Mouse (Mus musculus) cerebellum, adult 11-12 months (tissue): ENCODE measurements around the gene Zfp326.

Experiments
- DNase-seq: peaks from one replicate; pipeline ENCODE4 v3.0.0; 2022

Zfp326 gene

GRCm38 (mm10) chr5:105867841-105868447, 8.4 kb upstream of the Zfp326 start:
- no peak for DNase-seq

DNA sequence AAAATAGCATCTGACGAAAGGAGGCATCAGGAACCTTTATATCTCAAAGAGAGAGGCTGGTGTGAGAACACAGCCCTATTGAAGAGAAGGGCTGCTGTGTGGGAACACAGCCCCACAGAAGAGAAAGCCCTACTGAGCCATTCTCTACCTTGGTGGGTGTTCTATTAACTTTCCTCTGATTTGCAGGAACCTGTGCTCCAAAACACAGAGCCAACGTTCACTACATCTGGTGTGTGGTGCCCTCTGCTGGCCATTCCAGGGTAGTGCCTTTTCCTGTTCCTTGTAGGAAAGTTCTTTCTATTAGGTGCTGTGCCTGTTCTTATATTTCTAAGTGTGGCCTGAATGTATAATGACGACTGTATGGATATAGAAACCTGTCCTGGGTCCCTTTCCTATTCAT, 7.8 kb upstream of the Zfp326 start:
- peak; percentile 62 for DNase-seq

DNA sequence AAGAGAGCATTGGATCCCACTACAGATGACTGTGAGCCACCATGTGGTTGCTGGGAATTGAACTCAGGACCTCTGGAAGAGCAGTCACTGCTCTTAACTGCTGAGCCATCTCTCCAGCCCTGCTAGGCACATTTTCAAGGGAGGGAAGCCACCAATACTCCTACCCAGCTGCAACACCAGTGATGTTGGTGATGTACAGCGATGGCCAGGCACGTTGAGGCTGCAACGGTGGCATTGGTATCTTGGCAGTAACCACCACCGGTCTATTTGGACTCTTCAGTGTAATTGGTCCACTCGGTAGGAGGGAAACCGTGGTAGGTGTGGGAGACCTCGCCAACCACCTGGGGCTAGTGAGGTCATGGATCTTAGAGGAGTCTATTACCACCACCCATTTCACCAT, 6.6 kb upstream of the Zfp326 start:
- no peak for DNase-seq

- DNase-seq: no peak
Measured at GRCm38 (mm10) chr5:105871140-105871539, 5.2 kb upstream of the Zfp326 start.

DNA sequence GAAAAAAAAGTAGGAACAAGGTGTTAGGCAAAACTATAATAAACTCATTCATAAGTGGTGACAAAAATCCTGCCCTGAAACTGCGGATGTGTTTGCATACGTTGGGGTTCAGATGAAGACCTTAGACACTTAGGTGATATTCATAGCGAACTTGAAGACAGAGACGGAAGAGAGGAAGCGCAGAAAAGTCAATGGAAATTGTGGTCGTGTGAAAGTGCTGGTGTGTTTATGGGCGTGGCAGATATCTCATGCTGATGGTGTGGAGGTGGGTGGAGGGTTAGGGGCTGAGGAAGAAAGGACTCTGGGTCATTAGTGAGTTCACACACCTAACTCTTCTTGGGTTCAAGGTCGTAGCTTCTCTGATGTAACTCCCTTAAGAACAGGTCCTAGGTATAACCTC, 4.2 kb upstream of the Zfp326 start:
- DNase-seq: no peak

GRCm38 (mm10) chr5:105872916-105873315, 3.4 kb upstream of the Zfp326 start:
- DNase-seq: no peak

GRCm38 (mm10) chr5:105873774-105874173, 2.6 kb upstream of the Zfp326 start:
- DNase-seq: no peak

- no peak for DNase-seq
Measured at GRCm38 (mm10) chr5:105874476-105874875, 1.9 kb upstream of the Zfp326 start.

DNA sequence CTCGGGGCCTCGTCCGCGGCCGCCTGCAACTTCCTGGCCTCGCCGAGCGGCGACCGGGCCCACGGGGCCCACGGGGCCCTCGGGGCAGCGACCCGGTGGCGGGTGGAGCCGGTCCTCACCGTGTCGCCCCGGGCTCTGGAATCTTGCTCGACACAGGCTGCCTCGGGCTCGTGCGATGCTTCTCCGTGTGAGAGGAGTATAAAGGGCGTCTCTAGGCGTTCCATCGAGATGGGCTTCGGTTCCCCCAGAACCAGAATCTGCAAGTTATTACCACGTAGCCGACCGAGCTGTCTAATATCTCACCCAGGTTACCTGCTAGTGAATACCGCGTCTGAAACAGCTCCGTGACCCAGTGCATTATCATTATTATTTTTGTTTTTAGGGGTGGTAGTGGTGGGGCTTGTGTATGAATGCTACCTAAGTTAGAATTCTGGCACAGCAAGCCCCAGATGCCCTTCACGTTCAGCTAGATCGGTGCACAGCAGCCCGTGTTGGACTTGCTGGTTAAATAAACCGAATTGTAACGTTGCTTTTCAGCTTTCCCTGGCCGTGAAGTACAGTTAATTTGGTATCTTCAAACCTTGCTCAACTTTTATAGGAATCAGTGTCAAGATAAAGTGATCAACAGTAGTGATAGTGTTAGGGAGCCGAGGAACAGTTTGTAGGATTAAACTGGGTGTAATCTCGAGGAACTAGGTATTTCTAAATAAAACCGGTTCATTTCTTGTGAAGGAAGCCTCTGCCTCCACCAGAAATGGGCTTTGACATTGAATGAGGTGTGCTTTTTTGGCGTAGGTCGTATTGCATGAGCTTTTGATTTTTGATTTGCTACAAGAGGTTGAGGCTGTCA, 785 bp downstream of the Zfp326 start:
- no peak for DNase-seq

DNA sequence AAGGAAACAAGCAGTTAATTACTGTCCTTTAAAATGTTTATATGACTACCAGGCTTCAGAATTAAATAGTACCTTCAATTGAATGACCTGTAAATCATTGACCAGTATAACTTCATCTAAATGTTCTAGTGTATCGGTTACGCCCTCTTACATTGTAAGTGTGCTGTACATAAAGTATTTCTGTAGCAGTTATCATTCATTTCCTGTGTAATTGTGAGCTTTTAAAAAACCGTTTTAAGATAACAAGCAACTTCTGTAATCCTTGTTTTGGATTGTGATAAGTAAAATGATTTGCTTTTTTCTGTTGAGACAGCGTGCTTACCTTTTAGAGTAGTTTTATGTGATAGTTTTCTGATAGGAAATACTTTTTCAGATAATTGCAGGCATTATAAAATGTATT, 11.0 kb downstream of the Zfp326 start:
- no peak for DNase-seq

GRCm38 (mm10) chr5:105898161-105898560, 21.8 kb downstream of the Zfp326 start:
- no peak for DNase-seq

DNA sequence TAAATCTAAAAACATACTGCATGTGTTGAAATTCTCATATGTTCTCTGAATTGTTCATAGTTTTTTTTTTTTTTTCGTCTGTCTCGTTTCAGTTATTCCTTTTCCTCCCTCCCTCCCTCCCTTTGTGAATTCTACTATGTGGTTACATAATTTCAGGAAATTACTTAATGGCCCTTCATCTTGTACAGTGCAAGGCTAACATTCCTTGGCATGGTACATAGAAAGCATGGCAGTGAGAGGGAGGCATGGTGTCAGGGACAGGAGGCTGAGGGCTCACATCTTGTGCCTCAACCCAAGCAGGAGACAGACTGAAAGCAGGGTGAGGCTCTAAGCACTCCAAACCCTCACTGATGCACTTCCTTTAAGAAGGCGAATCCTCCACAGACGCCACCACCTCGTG, 32.8 kb downstream of the Zfp326 start:
- no peak for DNase-seq

- no peak for DNase-seq
Measured at GRCm38 (mm10) chr5:105909671-105910070, 33.3 kb downstream of the Zfp326 start.

- DNase-seq: no peak
Measured at GRCm38 (mm10) chr5:105911498-105911897, 35.1 kb downstream of the Zfp326 start.

DNA sequence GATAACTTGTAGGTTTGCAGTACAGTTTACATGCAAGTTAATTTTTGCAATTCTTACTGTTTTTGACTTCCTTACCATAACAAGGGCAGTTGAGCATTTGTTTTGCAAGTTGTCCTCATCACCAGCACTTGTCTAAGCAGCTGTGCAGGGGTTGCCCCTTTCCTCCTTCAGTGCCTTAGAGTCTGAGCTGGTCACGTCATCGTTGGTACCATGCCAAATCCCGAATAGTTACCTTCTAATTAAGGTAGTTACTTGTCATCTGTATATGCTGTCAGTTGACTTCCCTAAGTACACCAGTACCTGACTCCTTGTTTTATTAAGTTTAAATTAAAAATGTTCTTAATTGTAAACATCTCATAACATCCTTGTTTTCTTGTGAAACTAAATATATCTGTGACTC, 41.0 kb downstream of the Zfp326 start:
- no peak for DNase-seq

DNA sequence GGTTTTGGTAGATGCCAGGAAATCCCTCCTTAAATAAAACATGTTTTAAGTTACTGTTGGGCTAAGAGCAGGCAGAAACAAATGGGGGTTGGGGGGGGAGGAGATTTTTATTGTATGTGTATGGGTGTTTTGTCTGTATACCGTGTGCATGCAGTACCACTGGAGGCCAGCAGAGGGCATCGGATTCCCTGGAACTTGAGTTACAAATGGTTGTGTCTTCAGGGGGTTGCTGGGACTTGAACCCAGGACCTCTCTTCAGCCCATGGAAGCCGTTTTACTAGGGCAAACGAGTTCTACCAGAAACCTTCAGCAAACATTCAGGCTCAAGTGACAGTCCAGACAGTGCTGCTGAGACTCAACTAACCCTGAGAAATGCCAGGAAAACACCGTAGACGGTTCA, 41.9 kb downstream of the Zfp326 start:
- no peak for DNase-seq

DNA sequence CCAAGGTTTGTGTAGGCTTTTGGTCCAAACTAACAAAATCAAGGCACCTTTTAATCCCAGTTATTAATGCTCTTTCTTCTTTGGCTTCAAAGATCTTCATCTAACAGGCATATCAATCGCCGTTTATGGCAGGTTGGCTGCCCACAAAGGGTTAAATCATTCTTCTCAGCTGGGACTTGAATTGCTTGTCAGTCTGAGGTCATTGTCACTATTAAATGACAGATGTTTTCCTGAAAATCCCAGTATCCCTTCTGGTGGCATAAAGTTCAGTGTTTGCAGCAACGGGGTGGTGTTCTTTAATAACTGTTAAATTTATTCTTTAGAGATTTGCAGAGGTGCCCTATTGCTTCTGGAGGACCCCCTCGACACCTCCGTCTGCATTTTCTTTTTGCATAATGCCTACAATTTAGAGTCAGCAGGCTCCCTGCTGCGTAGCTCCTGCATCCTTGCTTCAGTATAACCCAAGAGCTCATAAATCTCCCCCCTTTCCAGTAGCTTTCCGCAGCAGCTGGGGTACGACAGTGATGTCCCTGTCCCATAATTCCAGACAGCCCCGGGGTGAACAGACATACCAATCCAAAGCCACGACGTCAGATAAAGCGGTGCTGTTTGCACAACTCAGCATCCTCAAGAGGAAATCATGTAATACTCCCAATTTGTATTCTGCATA, 46.6 kb downstream of the Zfp326 start:
- no peak for DNase-seq

DNA sequence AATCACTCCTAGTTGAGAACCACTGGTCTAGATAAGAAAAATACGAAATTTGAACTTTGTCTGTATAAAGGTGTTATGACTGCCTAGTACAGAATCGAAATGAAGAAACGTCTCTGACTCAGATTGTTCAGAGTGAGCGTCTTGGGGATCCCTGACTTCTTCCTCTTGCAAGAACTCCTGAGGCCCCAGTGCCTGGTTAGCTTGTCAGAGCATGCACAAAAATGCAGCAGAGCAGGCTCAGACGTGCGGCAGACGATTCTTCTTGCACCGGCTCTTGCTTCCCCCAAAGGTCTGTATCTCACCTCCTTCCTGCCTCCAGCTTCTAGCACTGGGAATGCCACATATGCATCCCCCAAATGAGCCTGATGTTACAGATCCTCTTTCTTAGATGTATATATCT, 48.0 kb downstream of the Zfp326 start:
- DNase-seq: no peak

DNA sequence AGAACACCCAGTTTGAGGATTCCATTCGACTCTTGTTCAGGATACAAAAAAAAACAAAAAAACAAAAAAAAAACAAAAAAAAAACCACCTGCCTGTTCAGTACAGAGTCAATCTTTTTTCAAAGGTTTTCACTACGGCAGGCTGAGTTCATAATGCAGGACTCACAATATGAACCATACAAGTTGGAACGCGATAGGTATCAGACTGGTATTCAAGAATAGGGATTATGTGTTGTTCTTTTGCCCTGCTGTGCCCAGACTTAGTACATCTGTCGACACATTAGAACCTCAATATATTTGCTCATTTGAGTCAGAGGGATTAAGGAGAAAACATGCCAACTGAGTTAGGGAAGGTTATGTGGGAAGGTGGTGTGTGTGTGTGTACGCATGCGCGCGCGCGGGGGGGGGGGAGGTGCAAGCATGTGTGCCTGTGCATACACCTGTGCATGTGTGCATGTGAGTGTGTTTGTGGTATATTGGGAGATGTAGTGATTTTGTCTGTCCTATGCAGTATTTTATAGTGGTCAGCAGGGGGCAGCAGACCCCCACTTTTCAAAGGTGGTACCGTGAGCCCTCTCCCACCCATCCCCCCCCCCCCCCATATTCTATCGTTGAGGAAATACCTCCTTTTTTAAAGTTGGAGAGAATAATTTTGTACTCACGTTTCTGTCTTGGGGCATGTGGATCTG, 49.3 kb downstream of the Zfp326 start:
- no peak for DNase-seq

DNA sequence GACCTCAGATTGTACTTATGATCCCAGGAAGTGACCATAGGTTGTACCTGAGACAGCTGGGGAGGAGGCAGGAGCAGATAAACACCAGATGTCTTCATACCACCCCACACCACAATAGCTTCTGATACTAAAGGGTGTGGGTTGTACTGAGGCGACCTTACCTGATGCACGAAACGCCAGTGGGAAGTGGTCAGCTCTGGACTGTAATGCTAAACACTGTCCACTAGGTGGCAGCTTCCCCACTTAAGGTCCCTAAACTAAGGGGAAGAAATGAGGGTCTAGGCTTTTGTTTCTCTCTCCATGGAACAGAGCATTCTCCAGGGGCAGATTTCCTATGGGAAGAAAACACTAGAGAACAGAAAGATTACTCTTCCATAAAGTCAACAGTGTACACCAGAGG, 53.9 kb downstream of the Zfp326 start:
- DNase-seq: peak; percentile 9

DNA sequence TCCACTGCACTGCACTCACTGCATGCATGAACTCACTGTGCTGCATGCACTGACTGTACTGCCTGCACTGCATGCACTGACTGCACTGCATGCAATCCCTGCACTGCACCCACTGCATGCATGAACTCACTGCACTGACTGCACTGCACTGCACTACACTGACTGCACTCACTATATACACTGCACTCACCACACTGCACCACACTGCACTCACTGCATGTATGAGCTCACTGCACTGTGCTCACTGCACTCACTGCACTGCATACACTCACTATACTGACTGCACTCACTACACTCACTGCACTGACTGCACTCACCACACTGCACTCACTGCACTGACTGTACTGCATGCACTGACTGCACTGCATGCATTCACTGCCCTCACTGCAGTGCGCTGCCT, 56.0 kb downstream of the Zfp326 start:
- DNase-seq: no peak

GRCm38 (mm10) chr5:105941951-105942350, 65.6 kb downstream of the Zfp326 start:
- DNase-seq: no peak
